Mouse (Mus musculus): ENCODE results near the gene Stat5b.

The Stat5b gene

GRCm38 (mm10) chr11:100850038-100850777 lies at the start of gene Stat5b:
Gene Stat5b, minus strand, starts transcription at chr11:100850724.
- TF ChIP-seq GATA4 (IDR thresholded peaks at IDR 0.05; ENCODE audit: insufficient replicate concordance, low read length), result no peak

- TF ChIP-seq GATA4 (IDR thresholded peaks at IDR 0.05; ENCODE audit: insufficient replicate concordance, low read length), result no peak
Observed at GRCm38 (mm10) chr11:100898441-100899199, 48.1 kb upstream of the Stat5b start.

GRCm38 (mm10) chr11:100897294-100898231 lies 47.0 kb upstream of the Stat5b start:
- TF ChIP-seq GATA4 (IDR thresholded peaks at IDR 0.05; ENCODE audit: insufficient replicate concordance, low read length), result no peak

GRCm38 (mm10) chr11:100896078-100896477 lies 45.6 kb upstream of the Stat5b start:
- TF ChIP-seq GATA4 (IDR thresholded peaks at IDR 0.05; ENCODE audit: insufficient replicate concordance, low read length), result no peak

GRCm38 (mm10) chr11:100894146-100894918 lies 43.8 kb upstream of the Stat5b start:
- TF ChIP-seq GATA4 (IDR thresholded peaks at IDR 0.05; ENCODE audit: insufficient replicate concordance, low read length), result no peak

GRCm38 (mm10) chr11:100893482-100893881 lies 43.0 kb upstream of the Stat5b start:
- TF ChIP-seq GATA4 (IDR thresholded peaks at IDR 0.05; ENCODE audit: insufficient replicate concordance, low read length), result no peak

GRCm38 (mm10) chr11:100892435-100892834 lies 41.9 kb upstream of the Stat5b start:
- no peak for TF ChIP-seq GATA4 (IDR thresholded peaks at IDR 0.05; ENCODE audit: insufficient replicate concordance, low read length)

- no peak for TF ChIP-seq GATA4 (IDR thresholded peaks at IDR 0.05; ENCODE audit: insufficient replicate concordance, low read length)
Observed at GRCm38 (mm10) chr11:100891256-100892123, 41.0 kb upstream of the Stat5b start.

GRCm38 (mm10) chr11:100890481-100890880 lies 40.0 kb upstream of the Stat5b start:
- TF ChIP-seq GATA4 (IDR thresholded peaks at IDR 0.05; ENCODE audit: insufficient replicate concordance, low read length), result no peak

GRCm38 (mm10) chr11:100888348-100888820 lies 37.9 kb upstream of the Stat5b start:
- no peak for TF ChIP-seq GATA4 (IDR thresholded peaks at IDR 0.05; ENCODE audit: insufficient replicate concordance, low read length)

- TF ChIP-seq GATA4 (IDR thresholded peaks at IDR 0.05; ENCODE audit: insufficient replicate concordance, low read length), result no peak
Observed at GRCm38 (mm10) chr11:100887764-100888163, 37.2 kb upstream of the Stat5b start.

GRCm38 (mm10) chr11:100887236-100887635 lies 36.7 kb upstream of the Stat5b start:
- no peak for TF ChIP-seq GATA4 (IDR thresholded peaks at IDR 0.05; ENCODE audit: insufficient replicate concordance, low read length)

- TF ChIP-seq GATA4 (IDR thresholded peaks at IDR 0.05; ENCODE audit: insufficient replicate concordance, low read length), result no peak
Observed at GRCm38 (mm10) chr11:100886188-100886740, 35.7 kb upstream of the Stat5b start.

Data from liver, adult (tissue).